8 mouse cellular contexts compared by ENCODE assay signal in the genomic region with DNA sequence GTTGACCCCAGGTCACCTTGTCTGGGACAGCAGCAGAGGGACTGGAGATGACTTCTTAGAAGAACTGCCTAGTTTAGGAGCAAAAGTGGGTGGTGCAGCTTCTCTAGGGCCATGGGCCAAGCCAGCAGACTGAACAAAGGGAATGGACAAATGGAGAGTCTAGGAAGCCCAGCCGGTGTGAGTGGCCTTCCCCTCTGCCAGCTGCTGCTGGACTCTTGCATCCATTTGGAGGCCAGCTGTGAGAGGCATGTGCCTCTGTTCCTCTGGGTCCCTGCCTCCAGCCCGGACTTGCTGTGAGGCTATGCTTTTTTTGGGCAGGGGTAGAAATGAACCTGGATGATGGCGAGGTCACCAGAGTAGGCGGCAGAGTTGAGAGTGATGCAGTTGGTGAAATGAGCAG. TPM values are rescaled to one million over a fixed set of nuclear protein-coding genes. Genes with fewer than 3 reads are reported as not detected.
DNase-seq lines count a peak whose midpoint lies in the region; ATAC-seq and TF ChIP-seq lines count a peak whose summit lies in the region.

A gene (minus strand): TSS at position 152 of the 400 bp plus-strand sequence.

- H3K9me3 ChIP-seq in heart, postnatal 0 days (replicated peaks; ENCODE audit: control insufficient read depth, low read length), result no peaks in the 10 kb centered on the region

- no peak for TF ChIP-seq POLR2A in spleen, adult 2 months (IDR thresholded peaks at IDR 0.05; ENCODE audit: low read depth, low read length)

- H3K27me3 ChIP-seq in spleen, adult 2 months (ENCODE audit: control insufficient read depth, insufficient read depth, low read length), result no peaks in the 10 kb centered on the region
- H3K27me3 ChIP-seq in heart, postnatal 0 days (ENCODE audit: control insufficient read depth, insufficient read depth, low read length), result no peaks in the 10 kb centered on the region

- H3K27ac ChIP-seq in spleen, adult 2 months (ENCODE audit: insufficient read depth, low read length), result no peak within 1 kb of the TSS
- H3K27ac ChIP-seq in heart, postnatal 0 days (ENCODE audit: low read depth), result no peak within 1 kb of the TSS

- no peak for DNase-seq in frontal cortex, adult 2 months (ENCODE audit: extremely low spot score in 1 of 2, low spot score in 1 of 2)
- DNase-seq in frontal cortex, postnatal 14 days (ENCODE audit: low spot score in 2 of 2), result no peak
- DNase-seq in spleen, adult 2 months (ENCODE audit: low read depth in 1 of 2, low spot score in 2 of 2), result no peak
- DNase-seq in spleen, postnatal 4 days (ENCODE audit: low spot score in 2 of 2), result no peak
- DNase-seq in heart, postnatal 0 days (ENCODE audit: low spot score), result no peak
- DNase-seq in embryo, embryonic 10 days (ENCODE audit: low spot score), result no peak
- no peak for DNase-seq in cerebellum, adult 8-10 months

- TF ChIP-seq CTCF in spleen, adult 2 months (IDR thresholded peaks at IDR 0.05; ENCODE audit: extremely low read depth, insufficient read depth, insufficient read length, insufficient replicate concordance), result no peak
- no peak for TF ChIP-seq CTCF in heart, postnatal 0 days (IDR thresholded peaks at IDR 0.05; ENCODE audit: low read depth)

- H3K4me3 ChIP-seq in spleen, adult 2 months (ENCODE audit: extremely low read depth, insufficient read depth, insufficient read length), result no peak within 1 kb of the TSS
- H3K4me3 ChIP-seq in heart, postnatal 0 days (ENCODE audit: low read depth, low read length), result no peak within 1 kb of the TSS

- H3K36me3 ChIP-seq in spleen, adult 2 months (ENCODE audit: control insufficient read depth, insufficient read depth, low read length), result no peaks in the 10 kb centered on the region
- H3K36me3 ChIP-seq in heart, postnatal 0 days (replicated peaks; ENCODE audit: control insufficient read depth, insufficient read depth, low read length), result no peaks in the 10 kb centered on the region

- no peak within 1 kb of the TSS for H3K9ac ChIP-seq in heart, postnatal 0 days (replicated peaks; ENCODE audit: low read depth, low read length)

- ATAC-seq in heart, postnatal 0 days (ENCODE audit: insufficient read depth, low read depth), result no peak
- ATAC-seq in megakaryocyte, adult 5-6 weeks (ENCODE audit: poor library complexity, severe bottlenecking), result no peak

- TF ChIP-seq EP300 in heart, postnatal 0 days (IDR thresholded peaks at IDR 0.05; ENCODE audit: low read depth), result no peak

- H3K4me1 ChIP-seq in spleen, adult 2 months (ENCODE audit: control insufficient read depth, insufficient read depth, insufficient read length), result no peaks in the 10 kb centered on the region
- peaks cover 10% of the 10 kb centered on the region; the same call in 1 of the 2 replicates for H3K4me1 ChIP-seq in heart, postnatal 0 days (ENCODE audit: control insufficient read depth, insufficient read depth)

- H3K4me2 ChIP-seq in heart, postnatal 0 days (ENCODE audit: low read depth, low read length), result no peak within 1 kb of the TSS

- 92% methylated on average over 4 of the region's 4 CpGs for WGBS in spleen, adult 2 months
- WGBS in heart, postnatal 0 days, result 71% methylated on average over 4 of the region's 4 CpGs

RNA-seq across cellular contexts. Expression of the gene that starts here (rescaled TPM):
- 14.7 and 15.3 TPM in 2 replicates for polyA plus RNA-seq in frontal cortex, adult 2 months (2012; rRNA removed)
- polyA plus RNA-seq in spleen, adult 2 months (2012; rRNA removed), result 35.2 and 47.3 TPM in 2 replicates
- 43.7 and 68.4 TPM in 2 replicates for total RNA-seq in heart, postnatal 0 days (2014; rRNA removed; ENCODE audit: low replicate concordance)
- polyA plus RNA-seq in heart, postnatal 0 days (2015; fragmentation: Nextera tagmentation; extraction: Ambion mirVana), result 16.0 and 17.2 TPM in 2 replicates
- 35.0 and 39.1 TPM in 2 replicates for total RNA-seq in megakaryocyte, adult 5-6 weeks (2015)
- 33.8 and 34.4 TPM in 2 replicates for total RNA-seq in megakaryocyte, adult 5-6 weeks (2017)
